Mouse (Mus musculus) liver, embryonic 15.5 days (tissue): ENCODE data around the gene Harbi1. TPM values are rescaled to one million over a fixed set of nuclear protein-coding genes. Genes with fewer than 3 reads are reported as not detected.
A peak's percentile ranks its signal among the peaks of the same experiment; 100 is the strongest.
"Not testable (repeated sequence)": the region's sequence is repeated elsewhere in the genome, so short reads cannot be mapped to it uniquely, and the experiment has no call there.

Source experiments
- ATAC-seq: fragments of 200-750 bp; cut with Nextera tagmentation; 2 replicates; pipeline ENCODE4 v1.8.0; 2017; ENCODE audit warnings: moderate number of reproducible peaks, mild to moderate bottlenecking, moderate library complexity; ENCODE audit not compliant: insufficient read depth
- H3K27ac ChIP-seq: fragments of 300-500 bp; sonication (generic); replicated peaks from 2 replicates; pipeline ENCODE4 v1.5.1; 2015; ENCODE audit warnings: mild to moderate bottlenecking, inconsistent platforms
- H3K27me3 ChIP-seq: fragments of 300-500 bp; sonication (generic); 2 replicates; pipeline ENCODE4 v1.6.1; 2015; ENCODE audit warnings: mild to moderate bottlenecking, inconsistent platforms
- H3K36me3 ChIP-seq: fragments of 300-500 bp; sonication (generic); replicated peaks from 2 replicates; pipeline ENCODE4 v1.6.1; 2015; ENCODE audit warnings: moderate library complexity, mild to moderate bottlenecking, inconsistent platforms
- H3K4me1 ChIP-seq: fragments of 300-500 bp; sonication (generic); replicated peaks from 2 replicates; pipeline ENCODE4 v1.6.1; 2015; ENCODE audit warnings: inconsistent platforms
- H3K4me2 ChIP-seq: fragments of 300-500 bp; sonication (generic); 2 replicates; pipeline ENCODE4 v1.6.1; 2015; ENCODE audit warnings: moderate library complexity, mild to moderate bottlenecking, inconsistent platforms
- H3K4me3 ChIP-seq: fragments of 300-500 bp; sonication (generic); replicated peaks from 2 replicates; pipeline ENCODE4 v1.5.1; 2015; ENCODE audit warnings: mild to moderate bottlenecking, inconsistent platforms
- H3K9ac ChIP-seq: fragments of 300-500 bp; sonication (generic); 2 replicates; pipeline ENCODE4 v1.6.1; 2015; ENCODE audit warnings: moderate library complexity, mild to moderate bottlenecking, inconsistent platforms
- H3K9me3 ChIP-seq: fragments of 300-500 bp; sonication (generic); replicated peaks from 2 replicates; pipeline ENCODE4 v1.6.1; 2016; ENCODE audit warnings: inconsistent platforms
- WGBS: fragments of 180-500 bp; shearing (Covaris S2); methylation state at CpG from one replicate; pipeline ENCODE4 v1.1.7; 2015; ENCODE audit warnings: mixed read lengths; ENCODE audit not compliant: insufficient replicate concordance; 5-methylcytosine and 5-hydroxymethylcytosine counted together
- polyA plus RNA-seq: library from polyadenylated mRNA; unstranded; fragments of >200 nt; fragmentation: Nextera tagmentation; extraction: Ambion mirVana; gene quantifications from 2 replicates; pipeline ENCODE4 v1.2.1, GENCODE M21; 2015

The Harbi1 gene
- polyA plus RNA-seq, 1 experiment from 2014 or later: 6.7 TPM

DNA sequence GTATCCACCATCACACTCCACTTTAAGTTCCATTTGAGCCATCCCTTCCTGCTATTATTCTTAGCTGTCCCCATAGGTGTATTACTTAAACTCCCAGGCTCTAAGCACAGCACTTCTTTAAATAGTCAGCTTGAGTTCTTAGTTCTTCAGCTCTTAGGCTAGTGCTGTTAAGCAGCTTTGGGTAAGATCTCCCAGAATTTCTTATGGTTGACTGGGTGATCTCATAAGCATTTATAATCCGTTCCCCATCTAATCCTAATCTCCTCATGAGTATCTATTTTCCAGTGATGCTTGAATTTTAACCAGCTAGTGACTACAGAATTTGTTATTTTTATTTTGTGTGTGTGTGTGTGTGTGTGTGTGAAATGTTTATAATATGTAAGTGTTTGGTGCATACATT lies 4.3 kb downstream of the Harbi1 start:
- H3K36me3 ChIP-seq: 0 out of 2 replicates have a peak, but pooled peaks cover 1% of the 10 kb centered on the region
- H3K9ac ChIP-seq: no peak overlapping the region
- 70% methylated on average over 1 of the region's 1 CpGs for WGBS
- no peak overlapping the region for H3K4me2 ChIP-seq
- no peak for ATAC-seq
- H3K4me3 ChIP-seq: no peak overlapping the region
- no peaks in the 10 kb centered on the region for H3K27me3 ChIP-seq
- peaks cover 22% of the 10 kb centered on the region for H3K4me1 ChIP-seq
- H3K27ac ChIP-seq: no peak overlapping the region
- H3K9me3 ChIP-seq: no peaks in the 10 kb centered on the region

DNA sequence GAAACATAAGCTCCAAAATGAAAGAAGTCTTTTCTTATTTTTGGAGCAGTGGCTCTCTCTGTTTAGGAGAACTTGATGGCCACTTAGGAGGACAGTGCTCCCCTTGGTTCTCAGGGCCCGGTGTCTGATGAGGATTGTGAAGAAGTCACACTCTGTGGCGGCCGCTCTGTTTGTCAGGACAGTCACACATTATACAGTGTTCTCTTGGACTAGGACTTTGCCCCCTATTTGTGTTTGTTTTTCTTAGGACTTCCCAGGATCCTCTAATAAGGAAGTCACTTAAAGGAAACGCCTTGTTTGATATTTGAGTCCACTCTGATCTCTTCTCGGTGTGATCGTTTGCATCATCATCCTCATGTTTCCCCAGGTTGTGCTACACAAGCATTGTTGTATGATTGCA lies 7.6 kb downstream of the Harbi1 start:
- ATAC-seq: peak; percentile 42; the same call in 1 of the 2 replicates
- no peak overlapping the region for H3K9ac ChIP-seq
- no peaks in the 10 kb centered on the region for H3K9me3 ChIP-seq
- H3K36me3 ChIP-seq: peaks cover 10% of the 10 kb centered on the region
- no peak overlapping the region for H3K4me3 ChIP-seq
- H3K27me3 ChIP-seq: no peaks in the 10 kb centered on the region
- H3K4me1 ChIP-seq: 0 out of 2 replicates have a peak, but pooled peaks cover 6% of the 10 kb centered on the region
- H3K4me2 ChIP-seq: no peak overlapping the region; the same call in 1 of the 2 replicates
- no peak overlapping the region for H3K27ac ChIP-seq
- 70% methylated on average over 6 of the region's 6 CpGs for WGBS

DNA sequence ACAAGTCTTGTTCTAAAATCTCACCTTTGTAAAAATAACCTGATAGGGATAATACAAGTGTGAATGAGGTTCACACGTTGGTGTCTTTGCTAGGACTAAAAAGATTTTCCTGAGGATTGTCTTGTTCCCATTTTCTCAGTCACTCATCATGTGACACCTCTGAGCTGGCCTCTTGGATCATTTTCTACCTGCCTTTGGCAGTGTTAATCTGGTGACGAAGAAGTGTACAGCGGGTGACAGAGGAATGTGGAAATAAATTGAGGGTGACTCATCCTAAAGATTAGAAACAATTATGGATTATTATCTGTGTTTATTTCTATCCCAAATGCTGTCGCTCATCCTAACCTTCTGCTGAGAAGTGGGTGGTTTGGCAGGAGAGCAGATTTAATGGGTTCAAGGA lies 12.7 kb downstream of the Harbi1 start:
- WGBS: 60% methylated on average over 4 of the region's 4 CpGs
- Histone ChIP-seq H3K9me3 (no peaks in the 10 kb centered on the region), H3K4me2 (no peak overlapping the region), H3K36me3 (peaks cover 10% of the 10 kb centered on the region), H3K4me1 (peaks cover 15% of the 10 kb centered on the region), H3K27me3 (no peaks in the 10 kb centered on the region), H3K9ac (no peak overlapping the region), H3K27ac (no peak overlapping the region), H3K4me3 (no peak overlapping the region)
- no peak for ATAC-seq

DNA sequence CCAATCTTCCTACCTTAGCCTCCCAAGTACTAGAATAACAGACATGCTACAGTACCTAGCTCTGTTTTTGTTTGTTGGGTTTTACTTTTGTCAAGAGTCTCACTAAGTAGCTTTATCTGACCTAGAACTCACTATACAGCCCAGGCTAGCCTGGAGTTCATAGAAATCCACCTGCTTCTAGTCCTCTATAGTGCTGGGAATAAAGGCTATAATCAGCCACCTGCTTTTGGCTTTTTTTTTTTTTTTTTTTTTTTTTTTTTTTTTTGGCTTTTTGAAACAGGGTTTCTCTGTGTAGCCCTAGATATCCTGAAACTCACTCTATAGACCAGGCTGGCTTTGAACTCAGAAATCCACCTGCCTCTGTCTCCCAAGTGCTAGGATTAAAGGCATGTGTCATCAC lies 13.3 kb downstream of the Harbi1 start:
- H3K4me3 ChIP-seq: no peak overlapping the region
- ATAC-seq: no peak
- H3K4me1 ChIP-seq: peaks cover 15% of the 10 kb centered on the region
- peaks cover 10% of the 10 kb centered on the region for H3K36me3 ChIP-seq
- H3K27ac ChIP-seq: no peak overlapping the region
- no peak overlapping the region for H3K4me2 ChIP-seq
- no peaks in the 10 kb centered on the region for H3K9me3 ChIP-seq
- H3K27me3 ChIP-seq: no peaks in the 10 kb centered on the region
- H3K9ac ChIP-seq: no peak overlapping the region

DNA sequence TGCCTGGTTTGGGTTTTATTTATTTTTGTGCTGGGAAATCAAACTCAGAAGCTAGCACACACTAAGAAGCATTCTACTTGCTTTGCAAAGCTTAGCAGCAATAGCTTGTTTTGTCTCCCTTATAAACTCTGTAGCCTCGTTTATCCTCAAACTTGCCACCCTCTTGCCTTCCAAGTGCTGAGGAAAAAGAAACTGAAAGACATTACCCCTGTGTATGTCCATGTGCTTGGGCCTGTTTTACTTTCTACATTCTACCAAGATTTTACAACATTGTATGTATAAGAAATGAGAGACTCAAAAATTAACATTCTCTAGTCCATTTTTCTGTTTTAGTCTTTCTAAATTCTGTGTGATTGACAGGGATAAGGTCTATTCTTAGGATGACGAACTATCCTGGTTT lies 14.1 kb downstream of the Harbi1 start:
- Histone ChIP-seq H3K9me3 (no peaks in the 10 kb centered on the region), H3K4me3 (no peak overlapping the region), H3K4me2 (peak overlapping the region; percentile 29; the same call in 1 of the 2 replicates), H3K4me1 (peaks cover 15% of the 10 kb centered on the region), H3K27ac (0 out of 2 replicates have a peak overlapping the region, but pooled peaks have one; percentile 29), H3K36me3 (peaks cover 10% of the 10 kb centered on the region), H3K9ac (no peak overlapping the region), H3K27me3 (no peaks in the 10 kb centered on the region)
- WGBS: 30% methylated on average over 2 of the region's 2 CpGs
- no peak for ATAC-seq

DNA sequence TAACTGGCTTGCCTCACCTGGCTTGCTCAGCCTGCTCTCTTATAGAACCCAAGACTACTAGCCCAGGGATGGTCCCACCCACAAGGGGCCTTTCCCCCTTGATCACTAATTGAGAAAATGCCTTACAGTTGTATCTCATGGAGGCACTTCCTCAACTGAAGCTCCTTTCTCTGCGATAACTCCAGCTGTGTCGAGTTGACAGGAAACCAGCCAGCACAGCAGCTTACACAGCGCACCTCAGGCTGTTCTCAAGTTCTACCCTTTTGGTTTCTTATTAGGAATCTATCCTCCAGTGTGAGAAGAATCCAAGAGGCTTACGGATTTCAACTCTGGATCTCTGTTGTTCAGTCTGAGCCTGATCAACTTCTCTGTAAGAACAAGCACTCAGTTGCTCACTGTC lies 14.8 kb downstream of the Harbi1 start:
- peak overlapping the region; percentile 38; the same call in 1 of the 2 replicates for H3K27ac ChIP-seq
- WGBS: 19% methylated on average over 4 of the region's 4 CpGs
- H3K9ac ChIP-seq, H3K4me3 ChIP-seq, H3K36me3 ChIP-seq, H3K9me3 ChIP-seq, H3K27me3 ChIP-seq: not testable (repeated sequence)
- ATAC-seq: peak; percentile 13; the same call in 1 of the 2 replicates
- peak overlapping the region; percentile 18; the same call in 1 of the 2 replicates for H3K4me2 ChIP-seq
- H3K4me1 ChIP-seq: peaks cover 15% of the 10 kb centered on the region

DNA sequence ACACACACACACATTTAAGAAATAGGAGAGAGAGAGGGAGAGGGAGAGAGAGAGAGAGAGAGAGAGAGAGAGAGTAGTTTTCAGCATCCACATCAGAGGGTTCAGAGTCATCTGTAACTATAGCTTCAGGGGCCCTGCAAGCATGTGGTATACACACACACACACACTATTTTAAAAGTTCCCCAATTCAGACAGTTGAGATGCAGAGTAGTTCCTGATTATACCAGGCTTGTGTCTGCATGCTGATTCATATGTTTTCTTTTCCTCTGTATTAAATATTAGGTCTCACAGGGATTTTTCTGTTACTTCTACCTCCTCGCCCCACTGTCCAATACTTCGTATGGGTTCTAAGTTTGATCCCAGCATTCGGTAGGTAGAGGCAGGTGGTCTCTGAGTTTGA lies 16.4 kb downstream of the Harbi1 start:
- Histone ChIP-seq H3K4me3 (no peak overlapping the region), H3K9me3 (no peaks in the 10 kb centered on the region), H3K9ac (no peak overlapping the region), H3K4me2 (no peak overlapping the region), H3K27ac (no peak overlapping the region), H3K36me3 (no peaks in the 10 kb centered on the region), H3K27me3 (no peaks in the 10 kb centered on the region), H3K4me1 (peaks cover 20% of the 10 kb centered on the region)
- 77% methylated on average over 3 of the region's 3 CpGs for WGBS
- no peak for ATAC-seq

DNA sequence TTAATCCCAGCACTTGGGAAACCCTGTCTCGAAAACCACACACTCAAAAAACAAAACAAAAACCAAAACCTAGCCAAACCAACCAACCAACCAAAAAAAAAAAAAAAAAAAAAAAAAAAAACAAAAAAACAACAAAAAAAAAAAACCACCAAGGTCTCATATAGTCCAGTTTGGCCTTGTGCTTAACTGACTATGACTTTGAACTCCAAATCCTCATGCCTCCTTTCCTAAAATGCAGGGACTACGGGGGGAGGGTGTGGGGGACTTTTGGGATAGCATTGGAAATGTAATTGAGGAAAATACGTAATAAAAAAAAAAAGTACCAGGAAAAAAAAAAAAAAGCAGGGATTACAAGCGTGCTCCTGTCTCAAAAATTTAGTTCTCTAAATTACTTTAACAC lies 18.9 kb downstream of the Harbi1 start:
- Histone ChIP-seq H3K9me3 (no peaks in the 10 kb centered on the region), H3K27ac (peak overlapping the region; percentile 92; the same call in 1 of the 2 replicates), H3K4me2 (peak overlapping the region; percentile 77), H3K9ac (peak overlapping the region; percentile 92), H3K4me3 (peak overlapping the region; percentile 96), H3K36me3 (0 out of 2 replicates have a peak, but pooled peaks cover 3% of the 10 kb centered on the region), H3K27me3 (no peaks in the 10 kb centered on the region), H3K4me1 (peaks cover 24% of the 10 kb centered on the region)
- 12% methylated on average over 4 of the region's 4 CpGs for WGBS
- ATAC-seq: no peak

DNA sequence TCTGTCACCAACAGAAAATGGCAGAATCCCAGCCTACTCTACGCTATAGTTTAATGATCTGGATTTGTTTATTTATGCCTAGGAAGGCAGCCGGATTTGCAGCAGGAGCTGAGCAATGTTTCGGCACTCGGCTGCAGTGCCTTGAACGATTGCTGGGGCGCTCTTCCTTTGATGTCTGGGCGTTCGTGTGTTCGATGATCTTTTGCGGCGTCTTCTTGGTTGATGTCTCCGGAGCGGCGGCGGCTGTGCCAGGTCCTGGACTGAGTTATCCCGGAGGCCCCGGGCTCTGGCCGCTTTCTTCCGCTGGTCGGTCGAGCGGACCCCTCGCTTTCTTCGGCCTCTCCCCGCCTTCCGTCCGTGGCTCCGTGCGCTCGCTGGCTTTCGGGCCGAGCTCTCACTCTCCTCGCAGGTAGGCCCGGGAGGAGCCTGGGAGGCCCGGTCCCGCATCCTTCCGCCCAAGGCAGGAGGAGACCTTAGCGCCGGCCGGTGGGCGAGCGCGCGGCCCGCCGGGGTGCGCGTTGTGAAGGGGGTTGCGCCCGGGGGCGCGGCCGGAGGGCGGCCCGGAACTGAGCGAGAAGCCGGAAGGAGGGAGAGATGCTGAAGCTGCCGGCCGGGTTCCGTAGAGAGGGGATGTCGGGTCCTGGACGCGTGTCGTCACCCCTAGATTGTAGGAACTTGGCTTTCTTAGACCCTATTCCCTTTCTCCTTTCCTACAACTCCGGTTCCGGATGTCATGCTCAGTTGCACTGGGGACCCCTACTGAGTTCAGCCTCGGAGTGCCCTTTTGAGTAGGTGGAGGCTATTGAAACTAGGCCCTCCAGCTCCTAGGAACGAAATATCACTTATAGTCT lies 19.5 kb downstream of the Harbi1 start, which contains the start of gene Ambra1:
Gene Ambra1 (plus strand): TSS at position 164 of the 851 bp plus-strand sequence.
- Histone ChIP-seq H3K4me1 (peaks cover 20% of the 10 kb centered on the region), H3K4me3 (peak within 1 kb of the TSS; percentile 96), H3K27me3 (no peaks in the 10 kb centered on the region), H3K9ac (peak within 1 kb of the TSS; percentile 92), H3K4me2 (peak within 1 kb of the TSS; percentile 77), H3K27ac (peak within 1 kb of the TSS; percentile 92), H3K9me3 (no peaks in the 10 kb centered on the region), H3K36me3 (0 out of 2 replicates have a peak, but pooled peaks cover 3% of the 10 kb centered on the region)
- under 1% methylated on average over 68 of the region's 68 CpGs for WGBS
- peak; percentile 87 for ATAC-seq

DNA sequence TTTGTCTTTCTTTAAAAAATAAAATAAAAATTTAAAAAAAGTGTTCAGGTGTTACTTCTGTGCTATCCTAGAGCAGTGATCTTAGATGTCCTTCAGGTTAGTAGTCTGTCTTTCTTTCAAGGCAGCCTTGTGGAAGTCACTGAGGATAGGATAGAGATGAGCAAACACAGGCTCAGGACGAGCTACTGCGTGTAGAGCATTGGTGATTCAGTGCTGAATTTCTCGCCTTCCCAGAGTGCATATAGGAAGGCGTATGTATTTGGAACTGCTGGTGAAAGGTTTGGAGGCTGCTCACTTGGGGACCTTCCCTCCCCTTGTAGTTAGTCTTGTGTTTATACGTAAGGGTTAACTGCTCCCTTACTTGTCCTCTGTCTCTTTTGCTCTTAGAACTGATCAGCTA lies 24.6 kb downstream of the Harbi1 start:
- Histone ChIP-seq H3K4me1 (peaks cover 14% of the 10 kb centered on the region), H3K4me3 (no peak overlapping the region), H3K27ac (no peak overlapping the region), H3K36me3 (0 out of 2 replicates have a peak, but pooled peaks cover 3% of the 10 kb centered on the region), H3K9me3 (no peaks in the 10 kb centered on the region), H3K9ac (no peak overlapping the region), H3K27me3 (no peaks in the 10 kb centered on the region), H3K4me2 (no peak overlapping the region)
- WGBS: 84% methylated on average over 5 of the region's 5 CpGs
- no peak for ATAC-seq

DNA sequence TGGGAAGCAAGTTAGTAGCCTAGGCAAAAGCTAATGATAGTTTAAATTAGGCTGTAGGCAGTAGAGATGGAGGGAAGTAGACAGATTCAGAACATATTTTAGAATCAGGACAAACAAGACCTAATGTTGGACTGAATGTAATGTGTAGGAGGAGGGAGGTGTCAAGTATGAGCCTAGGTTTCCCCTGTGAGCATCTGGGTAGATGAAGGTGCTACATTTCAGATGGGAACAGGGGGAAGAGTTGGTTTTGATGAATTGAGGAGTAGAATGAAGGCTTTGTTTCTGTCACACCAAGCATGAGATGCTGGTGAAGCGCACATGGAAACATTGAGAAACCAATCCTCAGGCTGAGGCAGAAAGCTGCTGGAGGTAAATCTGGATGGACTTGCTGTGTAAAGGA lies 28.9 kb downstream of the Harbi1 start:
- 93% methylated on average over 1 of the region's 1 CpGs for WGBS
- Histone ChIP-seq H3K4me3 (no peak overlapping the region), H3K9me3 (no peaks in the 10 kb centered on the region), H3K27ac (no peak overlapping the region), H3K36me3 (no peaks in the 10 kb centered on the region), H3K4me1 (peaks cover 6% of the 10 kb centered on the region; the same call in 1 of the 2 replicates), H3K4me2 (no peak overlapping the region), H3K27me3 (no peaks in the 10 kb centered on the region), H3K9ac (no peak overlapping the region)
- ATAC-seq: no peak
